Mouse (Mus musculus): ENCODE measurements at regions not wholly inside any gene's neighbourhood (a gene's known extent, or its start where the extent isn't known, plus 50 kb on each side); places are given as distances from the start of the nearest gene placed in this dataset.
A peak's percentile ranks its signal among the peaks of the same experiment; 100 is the strongest.

GRCm38 (mm10) chr10:117918616-117919015 is 72.8 kb upstream of the Rap1b start:
- Histone ChIP-seq H3K4me3 (ENCODE audit: extremely low read depth, insufficient read depth, insufficient read length) (no peak overlapping the region), H3K27me3 (ENCODE audit: control insufficient read depth, insufficient read depth, low read length) (no peaks in the 10 kb centered on the region), H3K4me1 (ENCODE audit: control insufficient read depth, insufficient read depth, insufficient read length) (peaks cover 9% of the 10 kb centered on the region; the same call in 1 of the 2 replicates), H3K36me3 (ENCODE audit: control insufficient read depth, insufficient read depth, low read length) (no peaks in the 10 kb centered on the region), H3K27ac (ENCODE audit: insufficient read depth, low read length) (peak overlapping the region; percentile 73)
- WGBS = 66% methylated on average over 8 of the region's 8 CpGs
- no peak for DNase-seq (ENCODE audit: low read depth in 1 of 2, low spot score in 2 of 2)
- TF ChIP-seq POLR2A (IDR thresholded peaks at IDR 0.05; ENCODE audit: low read depth, low read length) (no peak), CTCF (IDR thresholded peaks at IDR 0.05; ENCODE audit: extremely low read depth, insufficient read depth, insufficient read length, insufficient replicate concordance) (no peak)

GRCm38 (mm10) chr10:117919186-117919941 is 73.5 kb upstream of the Rap1b start:
- H3K4me3 ChIP-seq (ENCODE audit: extremely low read depth, insufficient read depth, insufficient read length) = no peak overlapping the region
- H3K4me1 ChIP-seq (ENCODE audit: control insufficient read depth, insufficient read depth, insufficient read length) = peaks cover 9% of the 10 kb centered on the region; the same call in 1 of the 2 replicates
- H3K36me3 ChIP-seq (ENCODE audit: control insufficient read depth, insufficient read depth, low read length) = no peaks in the 10 kb centered on the region
- TF ChIP-seq POLR2A (IDR thresholded peaks at IDR 0.05; ENCODE audit: low read depth, low read length) (no peak), CTCF (IDR thresholded peaks at IDR 0.05; ENCODE audit: extremely low read depth, insufficient read depth, insufficient read length, insufficient replicate concordance) (no peak)
- no peak for DNase-seq (ENCODE audit: low read depth in 1 of 2, low spot score in 2 of 2)
- WGBS = 72% methylated on average over 7 of the region's 7 CpGs
- peak overlapping the region; percentile 73 for H3K27ac ChIP-seq (ENCODE audit: insufficient read depth, low read length)
- H3K27me3 ChIP-seq (ENCODE audit: control insufficient read depth, insufficient read depth, low read length) = no peaks in the 10 kb centered on the region

GRCm38 (mm10) chr10:117925186-117925585 is 79.4 kb upstream of the Rap1b start:
- DNase-seq (ENCODE audit: low read depth in 1 of 2, low spot score in 2 of 2) = no peak
- peaks cover 2% of the 10 kb centered on the region; the same call in 1 of the 2 replicates for H3K4me1 ChIP-seq (ENCODE audit: control insufficient read depth, insufficient read depth, insufficient read length)
- H3K27me3 ChIP-seq (ENCODE audit: control insufficient read depth, insufficient read depth, low read length) = no peaks in the 10 kb centered on the region
- 93% methylated on average over 7 of the region's 7 CpGs for WGBS
- H3K36me3 ChIP-seq (ENCODE audit: control insufficient read depth, insufficient read depth, low read length) = no peaks in the 10 kb centered on the region
- no peak overlapping the region for H3K4me3 ChIP-seq (ENCODE audit: extremely low read depth, insufficient read depth, insufficient read length)
- H3K27ac ChIP-seq (ENCODE audit: insufficient read depth, low read length) = no peak overlapping the region
- TF ChIP-seq POLR2A (IDR thresholded peaks at IDR 0.05; ENCODE audit: low read depth, low read length) (no peak), CTCF (IDR thresholded peaks at IDR 0.05; ENCODE audit: extremely low read depth, insufficient read depth, insufficient read length, insufficient replicate concordance) (no peak)

GRCm38 (mm10) chr10:117925611-117926555 is 80.0 kb upstream of the Rap1b start:
- no peak overlapping the region for H3K4me3 ChIP-seq (ENCODE audit: extremely low read depth, insufficient read depth, insufficient read length)
- H3K27me3 ChIP-seq (ENCODE audit: control insufficient read depth, insufficient read depth, low read length) = no peaks in the 10 kb centered on the region
- DNase-seq (ENCODE audit: low read depth in 1 of 2, low spot score in 2 of 2) = no peak
- H3K4me1 ChIP-seq (ENCODE audit: control insufficient read depth, insufficient read depth, insufficient read length) = no peaks in the 10 kb centered on the region
- H3K27ac ChIP-seq (ENCODE audit: insufficient read depth, low read length) = no peak overlapping the region
- 64% methylated on average over 31 of the region's 31 CpGs for WGBS
- no peak for TF ChIP-seq CTCF (IDR thresholded peaks at IDR 0.05; ENCODE audit: extremely low read depth, insufficient read depth, insufficient read length, insufficient replicate concordance)
- no peak for TF ChIP-seq POLR2A (IDR thresholded peaks at IDR 0.05; ENCODE audit: low read depth, low read length)
- H3K36me3 ChIP-seq (ENCODE audit: control insufficient read depth, insufficient read depth, low read length) = no peaks in the 10 kb centered on the region

- TF ChIP-seq POLR2A (IDR thresholded peaks at IDR 0.05; ENCODE audit: low read depth, low read length) = no peak
- Histone ChIP-seq H3K36me3 (ENCODE audit: control insufficient read depth, insufficient read depth, low read length) (no peaks in the 10 kb centered on the region), H3K27ac (ENCODE audit: insufficient read depth, low read length) (no peak overlapping the region), H3K27me3 (ENCODE audit: control insufficient read depth, insufficient read depth, low read length) (no peaks in the 10 kb centered on the region), H3K4me3 (ENCODE audit: extremely low read depth, insufficient read depth, insufficient read length) (no peak overlapping the region), H3K4me1 (ENCODE audit: control insufficient read depth, insufficient read depth, insufficient read length) (peaks cover 2% of the 10 kb centered on the region; the same call in 1 of the 2 replicates)
- no peak for DNase-seq (ENCODE audit: low read depth in 1 of 2, low spot score in 2 of 2)
- WGBS = 43% methylated on average over 5 of the region's 5 CpGs
Observed at GRCm38 (mm10) chr10:117928998-117929397, 83.2 kb upstream of the Rap1b start.

- Histone ChIP-seq H3K4me3 (ENCODE audit: extremely low read depth, insufficient read depth, insufficient read length) (no peak overlapping the region), H3K27ac (ENCODE audit: insufficient read depth, low read length) (no peak overlapping the region), H3K4me1 (ENCODE audit: control insufficient read depth, insufficient read depth, insufficient read length) (peaks cover 3% of the 10 kb centered on the region; the same call in 1 of the 2 replicates), H3K36me3 (ENCODE audit: control insufficient read depth, insufficient read depth, low read length) (no peaks in the 10 kb centered on the region), H3K27me3 (ENCODE audit: control insufficient read depth, insufficient read depth, low read length) (no peaks in the 10 kb centered on the region)
- TF ChIP-seq CTCF (IDR thresholded peaks at IDR 0.05; ENCODE audit: extremely low read depth, insufficient read depth, insufficient read length, insufficient replicate concordance) (no peak), POLR2A (IDR thresholded peaks at IDR 0.05; ENCODE audit: low read depth, low read length) (no peak)
- DNase-seq (ENCODE audit: low read depth in 1 of 2, low spot score in 2 of 2) = no peak
- WGBS = 78% methylated on average over 9 of the region's 9 CpGs
Observed at GRCm38 (mm10) chr10:117934797-117935196, 89.0 kb upstream of the Rap1b start.
